Mouse (Mus musculus) heart, embryonic 14.5 days (tissue): ENCODE data around the gene Gm37240. TPM values are rescaled to one million over a fixed set of nuclear protein-coding genes. Genes with fewer than 3 reads are reported as not detected.

Source experiments
- ATAC-seq: fragments of 200-750 bp; cut with Nextera tagmentation; 2 replicates; pipeline ENCODE4 v1.8.0; 2017; ENCODE audit warnings: low read depth, moderate TSS enrichment; ENCODE audit not compliant: insufficient number of reproducible peaks, insufficient read depth, low FRiP score
- H3K27ac ChIP-seq, 2 experiments: fragments of 200-500 bp in 1 of 2; fragments of 300-500 bp in 1 of 2; sonication (generic) in 1 of 2; replicated peaks in 1 of 2; 2 replicates each; pipeline ENCODE4 v1.5.1; 2012 to 2014; ENCODE audit warnings: low read depth in 2 of 2, low read length in 2 of 2, control low read depth in 1 of 2, mild to moderate bottlenecking in 1 of 2, mixed read lengths in 1 of 2; ENCODE audit not compliant: control insufficient read depth in 1 of 2, insufficient read depth in 1 of 2
- H3K27me3 ChIP-seq: fragments of 300-500 bp; sonication (generic); 2 replicates; pipeline ENCODE4 v1.6.1; 2014; ENCODE audit warnings: mild to moderate bottlenecking, low read length, control low read depth; ENCODE audit not compliant: control insufficient read depth, insufficient read depth
- H3K36me3 ChIP-seq: fragments of 300-500 bp; sonication (generic); 2 replicates; pipeline ENCODE4 v1.6.1; 2014; ENCODE audit warnings: mild to moderate bottlenecking, control low read depth, low read length, mixed read lengths; ENCODE audit not compliant: control insufficient read depth, insufficient read depth
- H3K4me1 ChIP-seq, 2 experiments: fragments of 200-500 bp in 1 of 2; fragments of 300-500 bp in 1 of 2; sonication (generic) in 1 of 2; 2 replicates each; pipeline ENCODE4 v1.6.1; 2012 to 2014; ENCODE audit warnings: low read length in 2 of 2, control low read depth in 1 of 2, mixed read lengths in 1 of 2; ENCODE audit not compliant: control insufficient read depth in 2 of 2, insufficient read depth in 2 of 2
- H3K4me2 ChIP-seq: fragments of 300-500 bp; sonication (generic); 2 replicates; pipeline ENCODE4 v1.6.1; 2014; ENCODE audit warnings: mild to moderate bottlenecking, low read length
- H3K4me3 ChIP-seq, 2 experiments: fragments of 200-500 bp in 1 of 2; fragments of 300-500 bp in 1 of 2; sonication (generic) in 1 of 2; 2 replicates each; pipeline ENCODE4 v1.5.1; 2012 to 2014; ENCODE audit warnings: low read length in 2 of 2, mild to moderate bottlenecking in 2 of 2, control low read depth in 1 of 2, low read depth in 1 of 2, moderate library complexity in 1 of 2; ENCODE audit not compliant: control insufficient read depth in 1 of 2, insufficient read depth in 1 of 2
- H3K9ac ChIP-seq: fragments of 300-500 bp; sonication (generic); 2 replicates; pipeline ENCODE4 v1.6.1; 2014; ENCODE audit warnings: mild to moderate bottlenecking, low read length
- H3K9me3 ChIP-seq: fragments of 300-500 bp; sonication (generic); 2 replicates; pipeline ENCODE4 v1.6.1; 2016; ENCODE audit warnings: low read length, control low read depth; ENCODE audit not compliant: control insufficient read depth
- WGBS: fragments of 180-500 bp; shearing (Covaris S2); extraction: QIAGEN DNeasy Blood & Tissue Kit; methylation state at CpG from one replicate; pipeline ENCODE4 v1.1.7; 2014; 5-methylcytosine and 5-hydroxymethylcytosine counted together
- polyA plus RNA-seq: library from polyadenylated mRNA; unstranded; fragments of >200 nt; fragmentation: Nextera tagmentation; extraction: Ambion mirVana; gene quantifications from 2 replicates; pipeline ENCODE4 v1.2.1, GENCODE M21; 2014

Gm37240 gene
- polyA plus RNA-seq, 1 experiment from 2014 or later, result 12.3 TPM

- no peaks in the 10 kb centered on the region for H3K27me3 ChIP-seq
- H3K4me2 ChIP-seq, result no peak overlapping the region
- no peak for ATAC-seq
- H3K36me3 ChIP-seq, result no peaks in the 10 kb centered on the region
- WGBS, result 93% methylated on average over 4 of the region's 4 CpGs
- no peak overlapping the region for H3K9ac ChIP-seq
- H3K27ac ChIP-seq, result no peak overlapping the region
- no peaks in the 10 kb centered on the region for H3K9me3 ChIP-seq
- no peak overlapping the region for H3K4me3 ChIP-seq
- H3K4me1 ChIP-seq, result peaks cover 0 to 4% of the 10 kb centered on the region in 2 experiments; a peak in 1 of 4 replicates
Measured at GRCm38 (mm10) chr3:85431208-85431607, 456.1 kb downstream of the Gm37240 start.

DNA sequence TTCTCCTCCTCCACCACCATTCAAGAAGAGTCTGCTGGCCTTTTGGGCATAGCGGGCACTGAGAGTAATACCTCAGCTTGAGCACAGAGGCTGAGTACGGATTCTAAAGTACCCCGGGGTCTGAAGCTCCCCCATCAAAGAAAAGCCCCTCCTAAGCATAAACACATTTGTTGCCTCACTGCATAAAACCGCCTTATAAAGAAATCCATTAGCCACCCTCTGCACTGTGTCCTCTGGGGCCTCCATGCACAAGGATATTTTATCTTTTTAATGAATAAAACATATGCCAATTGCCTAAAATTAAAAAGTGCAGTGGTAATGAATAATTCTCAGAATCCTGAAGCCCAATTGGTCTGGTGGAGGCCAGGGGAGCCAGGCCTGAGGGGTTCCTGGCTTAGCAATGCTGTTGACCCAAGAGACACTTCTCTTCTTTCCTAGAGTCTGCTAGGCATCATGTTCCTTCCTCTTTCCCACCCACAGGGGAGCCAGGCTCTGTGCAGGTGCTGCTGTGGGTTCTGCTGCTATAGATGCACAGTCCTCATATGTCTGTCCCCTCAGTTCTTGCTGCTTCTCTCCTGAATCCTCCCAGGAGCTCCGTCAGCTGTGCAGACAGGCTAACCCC, 463.8 kb downstream of the Gm37240 start:
- Histone ChIP-seq H3K9me3 (0 out of 2 replicates have a peak, but pooled peaks cover 3% of the 10 kb centered on the region), H3K27me3 (no peaks in the 10 kb centered on the region), H3K4me1 (no peaks in the 10 kb centered on the region), H3K4me2 (no peak overlapping the region), H3K36me3 (no peaks in the 10 kb centered on the region), H3K4me3 (no peak overlapping the region), H3K9ac (no peak overlapping the region), H3K27ac (no peak overlapping the region)
- WGBS, result 78% methylated on average over 5 of the region's 5 CpGs
- no peak for ATAC-seq

DNA sequence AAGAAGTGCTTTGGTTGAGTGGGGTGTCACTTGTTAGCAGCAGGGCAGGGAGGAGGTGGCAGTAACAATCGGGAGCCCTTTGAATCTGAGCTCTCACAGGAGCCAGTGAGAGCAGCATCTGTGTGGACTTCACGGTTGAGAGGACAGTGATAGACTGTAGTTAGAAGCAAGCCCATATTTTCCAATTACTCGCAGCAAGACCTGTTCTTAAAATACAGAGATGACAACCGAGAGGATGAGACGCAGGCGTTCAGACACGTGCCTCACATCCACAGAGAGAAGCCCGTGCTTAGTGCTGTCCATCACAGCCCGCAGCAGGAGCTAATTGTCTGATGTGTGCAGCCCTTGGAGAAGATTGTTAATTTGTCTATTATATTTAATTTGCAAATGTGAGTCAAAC, 465.9 kb downstream of the Gm37240 start:
- H3K27ac ChIP-seq, result no peak overlapping the region
- no peak overlapping the region for H3K9ac ChIP-seq
- 76% methylated on average over 9 of the region's 9 CpGs for WGBS
- H3K4me2 ChIP-seq, result no peak overlapping the region
- H3K4me3 ChIP-seq, result no peak overlapping the region
- 0 out of 2 replicates have a peak, but pooled peaks cover 3% of the 10 kb centered on the region for H3K9me3 ChIP-seq
- H3K27me3 ChIP-seq, result no peaks in the 10 kb centered on the region
- no peaks in the 10 kb centered on the region for H3K4me1 ChIP-seq
- H3K36me3 ChIP-seq, result no peaks in the 10 kb centered on the region
- no peak for ATAC-seq

DNA sequence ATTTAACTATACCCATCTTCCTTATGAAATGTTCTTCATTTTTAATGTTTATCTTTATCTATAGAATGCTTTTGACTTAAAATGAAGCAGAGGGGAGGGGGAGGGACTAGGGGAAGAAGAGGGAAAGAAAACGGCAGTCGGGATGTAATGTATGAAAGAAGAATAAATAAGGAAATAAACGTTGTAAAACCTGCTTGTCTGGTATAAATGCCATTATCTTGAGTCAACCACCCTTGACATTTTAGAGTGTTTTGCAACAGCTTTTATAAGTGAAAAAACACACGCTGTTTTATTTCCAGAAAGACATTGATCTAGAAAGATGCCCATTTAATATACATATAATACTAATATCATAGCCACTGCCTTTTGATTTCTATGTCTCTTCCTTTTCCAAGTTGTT, 469.7 kb downstream of the Gm37240 start:
- WGBS, result 80% methylated on average over 4 of the region's 4 CpGs

GRCm38 (mm10) chr3:85398841-85399240, 488.5 kb downstream of the Gm37240 start:
- ATAC-seq, result no peak
- no peak overlapping the region for H3K4me3 ChIP-seq
- no peak overlapping the region for H3K4me2 ChIP-seq
- peaks cover 29% of the 10 kb centered on the region for H3K9me3 ChIP-seq
- no peaks in the 10 kb centered on the region for H3K4me1 ChIP-seq
- no peak overlapping the region for H3K27ac ChIP-seq
- no peak overlapping the region for H3K9ac ChIP-seq
- H3K36me3 ChIP-seq, result no peaks in the 10 kb centered on the region
- H3K27me3 ChIP-seq, result no peaks in the 10 kb centered on the region

More for the DNA sequence above, 469.7 kb downstream of the Gm37240 start:
- Histone ChIP-seq H3K4me2 (no peak overlapping the region), H3K9me3 (no peaks in the 10 kb centered on the region), H3K9ac (no peak overlapping the region), H3K4me1 (no peaks in the 10 kb centered on the region), H3K4me3 (no peak overlapping the region), H3K36me3 (no peaks in the 10 kb centered on the region), H3K27me3 (no peaks in the 10 kb centered on the region), H3K27ac (no peak overlapping the region)
- no peak for ATAC-seq

DNA sequence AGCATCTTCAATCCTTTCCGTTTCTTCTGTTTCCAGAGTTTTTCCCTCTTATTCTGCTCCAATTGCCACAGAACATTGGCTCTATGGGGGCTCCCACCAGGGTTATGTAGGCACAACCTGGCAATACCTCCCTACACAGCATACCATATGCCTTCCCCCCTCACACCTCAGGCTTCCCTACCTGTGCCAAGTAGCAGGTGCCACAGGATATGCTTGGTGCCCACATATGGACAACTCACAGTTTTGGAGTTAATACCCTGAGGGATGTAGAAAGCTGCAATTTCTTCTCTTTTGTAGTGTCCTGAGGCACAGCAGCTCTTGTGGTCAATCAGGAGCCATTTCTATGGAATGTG, 488.9 kb downstream of the Gm37240 start:
- Histone ChIP-seq H3K27me3 (no peaks in the 10 kb centered on the region), H3K4me2 (no peak overlapping the region), H3K27ac (no peak overlapping the region), H3K9me3 (peaks cover 29% of the 10 kb centered on the region), H3K36me3 (no peaks in the 10 kb centered on the region), H3K4me1 (no peaks in the 10 kb centered on the region), H3K9ac (no peak overlapping the region), H3K4me3 (no peak overlapping the region)
- 89% methylated on average over 1 of the region's 1 CpGs for WGBS
- ATAC-seq, result no peak

- no peaks in the 10 kb centered on the region for H3K36me3 ChIP-seq
- H3K4me1 ChIP-seq, result no peaks in the 10 kb centered on the region
- no peak overlapping the region for H3K27ac ChIP-seq
- no peak for ATAC-seq
- H3K9me3 ChIP-seq, result peaks cover 30% of the 10 kb centered on the region
- no peak overlapping the region for H3K4me3 ChIP-seq
- H3K9ac ChIP-seq, result no peak overlapping the region
- H3K4me2 ChIP-seq, result no peak overlapping the region
- no peaks in the 10 kb centered on the region for H3K27me3 ChIP-seq
Measured at GRCm38 (mm10) chr3:85397816-85398482, 489.4 kb downstream of the Gm37240 start.

- no peak for ATAC-seq
- 93% methylated on average over 3 of the region's 3 CpGs for WGBS
- no peaks in the 10 kb centered on the region for H3K4me1 ChIP-seq
- H3K4me2 ChIP-seq, result no peak overlapping the region
- H3K9ac ChIP-seq, result no peak overlapping the region
- H3K4me3 ChIP-seq, result no peak overlapping the region
- no peaks in the 10 kb centered on the region for H3K36me3 ChIP-seq
- H3K27ac ChIP-seq, result no peak overlapping the region
- H3K9me3 ChIP-seq, result peaks cover 35% of the 10 kb centered on the region
- no peaks in the 10 kb centered on the region for H3K27me3 ChIP-seq
Measured at GRCm38 (mm10) chr3:85393395-85393794, 493.9 kb downstream of the Gm37240 start.
